15 mouse cellular contexts compared by ENCODE assay signal in the genomic region with DNA sequence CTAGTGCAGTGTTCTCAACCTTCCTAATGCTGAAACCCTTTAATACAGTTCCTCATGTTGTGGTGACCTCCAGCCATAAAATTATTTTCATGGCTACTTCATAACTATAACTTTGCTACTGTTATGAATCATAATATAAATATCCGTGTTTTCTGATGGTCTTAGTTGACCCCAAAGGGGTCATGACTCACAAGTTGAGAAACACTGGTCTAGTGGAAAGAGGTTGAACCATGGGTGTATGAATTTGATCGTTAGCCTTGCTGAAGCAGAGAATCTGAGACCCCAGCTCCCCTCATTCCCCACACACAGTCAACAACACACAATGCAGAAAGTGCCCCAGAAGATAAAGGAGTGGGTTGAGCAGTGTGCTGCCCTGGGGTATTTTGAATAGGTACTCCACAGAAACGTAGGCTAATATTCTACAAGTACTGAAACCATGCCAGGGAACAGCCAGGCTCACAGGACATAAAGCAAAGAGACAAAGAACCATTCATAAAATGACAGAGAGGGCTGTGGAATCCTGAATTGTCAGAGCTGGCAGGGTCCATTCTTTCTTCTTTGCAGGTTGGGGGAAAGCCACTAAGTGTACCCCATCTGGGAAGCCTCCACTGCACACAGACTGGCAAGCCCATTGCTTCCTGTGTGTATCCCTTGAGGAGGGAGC.
"Had no signal": no experiment of that assay in that cellular context is flagged by ENCODE, and none has a peak within 500 bp of the region (broad histone marks: within the 10 kb centered on the region; RNA-seq: fewer than 3 reads in every experiment).

No protein-coding gene starts in this region.

- H3K9ac ChIP-seq: liver, embryonic 13.5 days; neural tube, embryonic 12.5 days; neural tube, embryonic 15.5 days; stomach, embryonic 15.5 days had no signal

- DNase-seq: layer of hippocampus, postnatal 36 days; liver, embryonic 13.5 days; lung, adult 2 months; midbrain, embryonic 14.5 days; right cerebral cortex, adult 18-20 months; spleen, adult 18-20 months; thymus, postnatal 25 days had no signal

- H3K4me3 ChIP-seq: layer of hippocampus, adult 2 months; left cerebral cortex, adult 2 months; liver, embryonic 13.5 days; megakaryocyte, embryonic 14.5 days; midbrain, embryonic 10.5 days; neural tube, embryonic 12.5 days; neural tube, embryonic 15.5 days; stomach, embryonic 15.5 days had no signal

- H3K27ac ChIP-seq: kidney, postnatal 0 days; left cerebral cortex, adult 2 months; liver, embryonic 13.5 days; midbrain, embryonic 10.5 days; neural tube, embryonic 12.5 days; neural tube, embryonic 15.5 days; stomach, embryonic 15.5 days had no signal

- H3K4me1 ChIP-seq: liver, embryonic 13.5 days; midbrain, embryonic 10.5 days had no signal

- H3K4me2 ChIP-seq: liver, embryonic 13.5 days; neural tube, embryonic 12.5 days; neural tube, embryonic 15.5 days; stomach, embryonic 15.5 days had no signal

- H3K27me3 ChIP-seq: liver, embryonic 13.5 days; neural tube, embryonic 12.5 days; neural tube, embryonic 15.5 days; stomach, embryonic 15.5 days had no signal

- H3K9me3 ChIP-seq: liver, embryonic 13.5 days; midbrain, embryonic 10.5 days; stomach, embryonic 15.5 days had no signal

- H3K36me3 ChIP-seq: liver, embryonic 13.5 days; midbrain, embryonic 10.5 days; neural tube, embryonic 12.5 days; neural tube, embryonic 15.5 days; stomach, embryonic 15.5 days had no signal
